Mouse (Mus musculus) T-helper 1 cell (primary cell): Measurements from ENCODE around the gene Frmd6.

Experiments used
- in situ Hi-C: fragments of 300-600 bp; cut with MboI, MseI; formaldehyde crosslinking; loops from one replicate; pipeline ENCODE4 v1.15.1; 2025; ENCODE audit warnings: high pct_unique_total_duplicates

Gene Frmd6

DNA sequence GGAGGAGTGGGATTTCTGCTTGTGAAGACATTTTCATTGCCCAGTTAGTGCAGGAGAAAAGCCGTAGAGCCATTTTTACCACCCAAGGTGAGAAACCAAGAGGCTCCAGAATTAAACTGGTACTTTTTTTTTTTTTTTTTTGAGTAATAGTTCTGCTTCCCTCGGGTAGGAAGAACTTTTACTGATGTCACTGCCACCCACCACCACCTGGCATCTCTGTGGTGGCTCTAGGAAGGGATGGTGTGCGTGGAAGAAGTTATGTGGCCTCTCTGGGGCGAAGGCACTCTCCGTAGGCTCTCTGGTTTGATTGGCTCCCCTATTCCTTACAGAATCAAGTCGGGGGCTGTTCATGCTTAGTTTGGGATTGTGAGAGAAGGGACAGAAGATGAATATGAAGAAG lies 17.3 kb upstream of the Frmd6 start:
- in situ Hi-C loops = loop anchor here (5.0 kb wide), 1 partner anchor 96 kb away; no protein-coding TSS in a partner anchor

DNA sequence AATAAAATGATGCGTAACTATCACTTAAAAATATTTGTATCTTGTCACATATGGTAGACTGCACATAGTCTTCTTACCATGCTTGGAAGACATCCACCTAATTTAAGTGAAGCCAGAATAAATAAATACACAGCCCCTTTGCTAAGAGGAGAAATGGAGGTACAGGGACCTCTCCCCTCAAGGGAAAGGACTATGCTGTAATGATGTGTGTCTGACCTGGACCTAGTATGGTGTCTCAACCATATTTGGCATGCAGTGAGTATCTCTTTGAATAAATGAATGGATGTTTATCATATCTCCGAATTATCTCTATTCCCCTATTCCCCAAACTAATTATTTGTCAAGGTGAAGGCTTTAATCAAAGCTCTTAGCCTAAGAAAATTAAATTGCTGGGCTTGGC lies 15.4 kb upstream of the Frmd6 start:
- in situ Hi-C loops = loop anchor here (5.0 kb wide), 1 partner anchor 98 kb away; no protein-coding TSS in a partner anchor

DNA sequence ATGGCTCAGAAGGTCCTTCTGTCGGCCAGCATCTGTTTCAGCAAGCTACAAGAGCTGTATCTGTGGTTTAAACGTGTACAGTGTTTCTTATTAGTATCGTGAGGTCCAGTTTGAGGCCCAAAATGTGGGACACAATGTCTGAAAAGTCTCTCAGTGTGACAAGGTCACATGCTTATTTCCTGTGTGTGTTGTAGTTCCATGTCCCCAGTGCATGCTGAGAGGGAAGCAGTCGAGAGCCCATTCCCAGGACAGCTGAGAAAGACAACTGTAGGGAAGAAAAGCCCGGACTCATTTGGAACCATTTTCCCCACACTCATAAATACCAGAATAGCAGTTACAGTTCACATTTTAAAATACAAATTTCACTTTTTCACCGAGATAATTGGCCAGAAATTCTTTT lies 13.5 kb upstream of the Frmd6 start:
- in situ Hi-C loops = no loop called here

DNA sequence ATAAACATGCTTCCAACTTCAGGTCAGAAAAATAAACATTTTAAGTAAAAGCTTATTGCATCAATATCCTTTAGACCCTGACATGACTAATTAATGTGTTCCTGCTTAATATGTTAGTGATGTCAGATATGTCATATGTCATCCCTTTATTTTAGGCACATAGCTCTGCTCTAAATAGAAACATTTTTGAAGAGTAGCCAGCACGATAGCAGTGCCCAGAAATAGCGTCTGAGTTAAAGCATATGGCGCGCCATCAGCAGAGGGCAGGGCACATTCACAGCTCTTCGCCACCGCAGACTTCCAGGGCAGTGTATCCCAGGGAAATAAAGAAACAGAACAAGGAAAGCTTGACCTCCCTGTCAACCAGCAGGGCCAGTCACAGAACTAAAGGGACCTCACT lies 13.1 kb upstream of the Frmd6 start:
- in situ Hi-C loops = no loop called here

DNA sequence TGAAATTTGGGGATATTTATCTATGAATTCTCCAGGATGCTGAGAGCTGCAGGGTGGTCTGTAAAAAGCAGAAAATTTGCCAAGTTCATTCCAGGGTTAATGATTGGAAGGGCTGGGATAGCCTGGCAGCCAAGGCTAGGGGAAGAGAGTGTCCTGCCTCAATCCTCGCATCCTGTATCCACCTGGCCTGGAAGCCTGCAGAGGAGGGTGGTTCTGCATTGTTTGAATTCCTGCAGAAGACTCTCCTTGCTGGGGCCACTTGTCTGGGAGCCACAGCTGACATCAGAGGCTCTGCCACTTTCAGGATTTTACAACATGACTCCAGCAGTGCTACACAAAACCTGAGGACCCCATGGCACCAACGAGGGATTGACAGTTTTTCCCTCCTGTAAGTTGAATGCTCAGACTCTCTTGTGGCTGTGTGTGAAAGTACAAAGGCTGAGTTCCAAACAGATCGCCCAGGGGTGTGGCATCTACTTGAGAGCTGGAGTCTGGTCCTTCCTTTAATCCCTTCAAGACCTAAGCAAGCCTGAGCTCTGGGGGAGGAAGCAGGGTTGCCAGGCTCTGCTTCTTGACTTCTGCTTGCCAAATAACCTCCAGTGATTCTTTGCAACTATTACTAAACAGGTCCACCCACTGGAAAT lies 12.4 kb upstream of the Frmd6 start:
- in situ Hi-C loops = no loop called here

DNA sequence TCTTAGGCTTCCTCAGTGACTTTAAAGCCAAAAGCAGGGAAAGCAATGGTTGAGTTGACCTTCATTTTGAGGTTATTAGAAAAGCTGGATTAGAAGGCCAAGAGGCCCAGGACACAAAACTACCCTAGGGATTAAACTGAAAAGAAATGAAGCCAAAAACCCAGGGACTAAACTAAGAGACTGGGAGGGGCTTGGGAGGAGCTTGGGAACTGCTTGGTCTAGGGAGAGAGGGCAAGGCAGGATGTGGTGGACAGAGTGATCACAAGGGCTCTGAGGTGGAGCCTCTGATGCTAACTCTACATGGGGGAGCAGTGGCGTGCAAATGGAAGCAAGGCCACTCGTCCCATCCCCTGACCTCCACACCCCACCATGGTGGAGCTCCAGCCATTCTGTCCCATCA lies 8.6 kb upstream of the Frmd6 start:
- in situ Hi-C loops = no loop called here

DNA sequence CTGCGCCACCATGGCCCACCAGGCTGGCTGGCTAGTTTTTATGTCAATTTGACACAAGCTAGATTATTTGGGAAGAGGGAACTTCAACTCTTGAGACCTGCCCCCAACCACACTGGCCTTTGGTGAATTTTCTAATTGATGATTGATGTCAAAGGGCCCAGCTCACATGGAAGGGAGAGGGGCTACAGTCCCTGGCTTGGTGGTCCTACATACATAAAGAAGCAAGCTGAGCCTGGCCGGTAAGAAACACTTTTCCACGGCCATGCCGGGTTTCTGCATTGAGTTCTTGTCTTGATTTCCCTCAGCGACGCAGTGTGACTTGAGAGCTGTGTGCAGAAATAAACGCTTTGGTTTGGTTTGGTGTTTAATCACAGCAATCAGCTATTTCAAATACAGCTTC lies 1.3 kb upstream of the Frmd6 start:
- in situ Hi-C loops = no loop called here

DNA sequence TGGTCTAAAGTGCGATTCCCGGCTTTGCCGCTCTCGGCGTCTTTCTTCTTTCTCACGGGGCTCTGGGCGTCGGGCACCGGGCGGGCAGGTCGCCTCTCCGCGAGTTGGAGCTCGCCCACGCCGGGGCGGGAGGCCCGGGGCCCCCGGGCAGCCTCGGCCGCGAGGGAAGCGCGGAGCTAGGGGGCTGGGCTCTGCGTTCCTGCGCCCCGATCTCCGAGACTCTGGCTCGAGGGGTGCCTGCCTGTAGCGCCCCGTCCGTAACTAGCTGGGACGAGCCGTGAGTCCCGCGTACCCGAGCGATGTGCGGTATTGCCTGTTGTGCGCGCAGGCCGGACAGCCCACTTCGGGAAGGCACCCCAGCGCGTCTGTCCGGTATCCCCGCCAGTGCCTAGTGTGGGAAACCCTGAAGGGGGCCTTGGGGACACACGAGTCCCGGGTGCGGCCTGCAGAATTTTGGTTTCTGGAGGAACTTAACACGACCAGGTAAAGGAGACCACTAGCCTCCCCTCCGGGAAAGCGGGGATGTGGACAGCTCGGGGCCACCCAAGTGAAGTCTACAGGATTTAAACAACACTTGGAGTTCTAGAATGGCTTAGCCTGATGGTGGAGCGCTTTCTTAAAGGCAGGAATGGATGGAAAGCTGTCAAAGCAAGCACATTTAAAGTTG lies 470 bp downstream of the Frmd6 start:
- in situ Hi-C loops = no loop called here

DNA sequence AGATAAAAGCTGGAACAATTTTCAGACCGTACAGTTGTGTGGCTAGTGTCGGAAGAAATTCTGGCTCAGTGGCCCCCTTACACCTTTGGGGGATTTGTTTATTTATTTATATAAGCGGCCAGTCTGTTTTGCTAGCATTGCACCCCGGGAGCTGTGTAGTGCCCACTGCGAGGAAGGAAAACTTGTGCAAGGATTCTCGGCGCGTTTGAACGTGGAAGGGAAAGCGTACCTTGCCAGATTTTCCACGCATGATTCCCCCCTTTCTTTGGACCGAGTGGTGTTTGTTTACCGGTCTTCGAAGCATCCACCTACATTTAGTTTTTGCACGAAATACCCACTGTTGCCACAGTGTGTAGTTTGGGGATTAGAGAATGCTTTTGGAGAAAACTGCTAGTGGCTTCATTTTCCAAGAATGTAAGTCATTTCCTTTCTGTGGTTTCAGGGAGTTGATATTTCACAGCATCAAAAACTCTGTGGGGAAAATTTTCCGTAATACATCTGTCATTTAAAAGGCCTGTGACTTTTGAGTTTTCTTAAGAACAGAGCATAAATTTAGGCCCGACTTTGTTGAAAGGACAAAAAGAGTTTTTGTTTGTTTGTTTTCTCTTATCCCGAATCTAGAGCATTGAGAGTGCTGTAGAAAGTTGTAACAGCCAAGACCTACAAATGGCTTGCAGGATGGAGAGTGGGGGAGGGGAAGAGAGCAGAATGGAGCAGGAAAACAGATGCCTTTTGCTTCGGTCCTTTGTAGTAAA lies 1.2 kb downstream of the Frmd6 start:
- in situ Hi-C loops = no loop called here

DNA sequence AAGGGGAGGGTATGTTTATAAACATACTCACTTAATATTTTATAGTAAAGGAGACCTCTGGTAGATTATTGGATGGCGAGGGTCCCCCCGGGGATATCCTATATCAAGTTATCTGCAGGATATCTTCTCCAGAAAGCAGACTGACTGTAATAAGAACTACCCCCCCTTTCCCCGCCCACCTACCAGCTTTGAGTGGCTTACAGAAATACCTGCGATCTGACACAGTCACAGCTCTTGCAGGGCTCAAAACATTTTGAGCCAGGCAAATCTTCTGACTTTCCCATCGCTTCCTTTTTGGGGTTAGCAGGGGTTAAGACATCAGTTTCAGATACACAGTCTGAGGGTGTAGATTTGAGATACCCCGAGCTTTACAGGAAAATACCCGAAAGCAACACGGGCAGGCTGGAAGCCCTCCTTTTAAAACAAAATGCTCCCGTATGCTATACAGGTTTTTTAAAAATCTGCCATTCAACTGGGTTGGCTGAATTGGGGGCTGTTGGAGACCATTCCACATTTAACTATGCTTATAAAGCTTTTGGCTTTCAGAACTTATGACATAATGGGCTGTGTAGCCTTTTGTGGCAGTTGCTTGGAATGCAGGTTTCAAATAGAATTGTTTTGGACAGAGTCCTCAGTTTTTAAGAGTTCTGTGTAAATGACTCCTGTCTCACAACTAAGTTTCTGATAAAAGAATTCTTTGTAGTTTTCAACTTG lies 2.0 kb downstream of the Frmd6 start:
- in situ Hi-C loops = no loop called here

DNA sequence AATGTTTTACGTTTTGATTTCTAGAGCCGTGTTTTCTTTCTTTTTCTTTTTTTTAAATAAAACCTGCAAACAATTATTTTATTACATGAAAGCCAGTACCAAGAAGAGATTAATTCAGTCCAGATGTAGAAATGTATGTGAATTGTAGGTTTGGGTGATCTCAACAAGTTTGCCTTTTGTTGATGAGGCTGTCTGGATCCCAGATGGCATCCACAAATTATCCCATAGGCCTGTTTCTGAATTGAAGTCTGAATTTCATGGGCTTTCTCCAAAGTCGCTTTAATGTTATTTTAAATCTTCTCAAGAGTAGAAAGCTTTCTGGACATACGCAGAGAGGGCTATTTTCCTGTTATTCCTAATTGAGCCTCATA lies 2.6 kb downstream of the Frmd6 start:
- in situ Hi-C loops = no loop called here

DNA sequence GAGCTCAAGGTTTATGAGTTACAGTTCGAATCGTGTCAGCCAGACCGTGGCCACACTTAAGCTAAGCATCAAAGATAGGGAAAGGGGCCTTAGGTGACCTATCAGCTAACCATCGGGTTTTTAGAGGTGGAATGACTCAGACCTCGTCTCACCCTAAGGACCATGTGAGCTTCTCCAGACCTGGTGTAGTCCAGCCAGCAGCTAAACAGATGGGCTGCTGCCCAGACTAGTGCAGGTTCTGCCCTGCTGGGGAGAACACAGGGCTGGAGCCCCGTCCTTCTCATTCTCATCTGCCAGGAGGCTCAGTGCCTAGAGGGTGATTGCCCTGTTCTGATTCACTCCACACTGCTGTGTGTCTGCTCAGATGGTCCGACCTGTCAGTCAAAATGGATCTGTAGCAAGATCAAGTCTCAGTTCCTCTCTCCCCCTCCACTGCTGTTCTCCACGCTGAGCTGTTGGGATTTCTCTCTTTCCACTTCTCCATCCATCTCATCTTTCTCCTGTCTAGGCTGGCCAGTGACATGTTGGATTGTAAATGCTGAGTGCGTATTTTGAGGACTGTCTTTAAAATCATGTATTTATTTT lies 5.8 kb downstream of the Frmd6 start:
- in situ Hi-C loops = no loop called here

DNA sequence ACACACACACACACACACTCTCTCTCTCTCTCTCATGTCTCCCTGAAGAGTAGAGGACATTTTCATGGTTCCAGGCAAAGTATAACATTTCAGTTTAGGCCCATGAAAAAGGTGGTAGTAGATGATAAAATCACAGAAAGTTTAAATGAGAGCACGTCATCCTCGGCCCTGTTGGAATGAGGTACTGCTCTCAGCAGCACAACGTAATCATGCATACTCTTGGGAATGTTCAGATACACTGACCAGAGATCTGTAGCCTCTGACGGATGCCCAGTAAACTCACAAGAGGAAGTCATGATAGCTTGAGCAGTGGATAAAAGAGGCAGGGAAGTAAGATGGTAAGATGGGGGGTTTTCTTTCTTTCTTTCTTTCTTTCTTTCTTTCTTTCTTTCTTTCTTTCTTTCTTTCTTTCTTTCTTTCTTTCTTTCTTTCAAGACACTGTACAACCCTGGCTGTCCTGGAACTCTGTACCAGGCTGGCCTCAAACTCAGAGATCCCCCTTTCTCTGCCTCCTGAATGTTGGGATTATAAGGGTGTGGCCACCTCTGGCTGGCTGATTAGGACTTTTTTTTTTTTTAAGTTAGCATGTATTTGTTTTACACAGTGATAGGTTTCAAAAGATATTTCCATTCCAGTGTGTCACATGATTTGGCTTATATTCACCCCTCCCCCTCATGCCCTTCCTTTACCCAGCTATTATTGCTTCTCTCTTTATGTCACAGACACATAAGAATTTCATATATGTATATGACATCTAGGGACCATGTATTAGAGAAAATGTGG lies 7.1 kb downstream of the Frmd6 start:
- in situ Hi-C loops = no loop called here

DNA sequence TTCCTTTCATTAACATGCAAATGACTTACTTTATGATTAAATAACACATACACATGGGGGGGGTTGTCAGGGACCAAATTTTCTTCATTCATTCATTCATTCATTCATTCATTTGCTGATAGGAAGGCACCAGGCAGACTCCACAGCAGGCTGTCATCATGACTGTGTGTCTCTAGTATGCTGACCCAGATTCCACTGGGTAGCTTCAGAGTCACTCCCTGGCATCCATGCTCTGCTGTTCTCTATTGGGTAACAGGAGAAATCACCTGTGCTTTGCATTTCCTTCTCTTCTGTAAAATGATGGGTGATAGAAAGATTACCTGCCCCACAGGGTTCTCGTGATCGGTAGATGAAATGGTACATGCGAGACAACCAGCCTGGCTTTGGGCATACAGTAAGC lies 7.7 kb downstream of the Frmd6 start:
- in situ Hi-C loops = no loop called here

DNA sequence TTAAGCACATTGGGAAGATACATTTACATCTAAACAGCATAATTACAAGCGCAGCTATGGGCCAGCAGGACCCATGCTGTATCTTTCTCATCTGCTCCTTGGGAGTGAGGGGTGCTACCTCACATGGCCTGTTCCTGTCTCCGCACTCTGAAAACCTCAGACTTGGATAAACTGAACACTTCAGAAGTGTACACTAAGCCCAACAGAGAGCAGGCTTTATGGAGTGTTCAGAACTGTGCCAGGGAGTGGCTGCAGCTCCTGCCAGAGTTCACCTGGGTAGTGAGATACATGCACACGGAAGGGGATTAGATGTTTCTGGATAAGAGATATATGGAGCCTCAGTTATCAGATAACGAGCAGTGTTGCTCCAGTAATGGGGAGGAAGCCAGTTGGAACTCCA lies 8.7 kb downstream of the Frmd6 start:
- in situ Hi-C loops = no loop called here

DNA sequence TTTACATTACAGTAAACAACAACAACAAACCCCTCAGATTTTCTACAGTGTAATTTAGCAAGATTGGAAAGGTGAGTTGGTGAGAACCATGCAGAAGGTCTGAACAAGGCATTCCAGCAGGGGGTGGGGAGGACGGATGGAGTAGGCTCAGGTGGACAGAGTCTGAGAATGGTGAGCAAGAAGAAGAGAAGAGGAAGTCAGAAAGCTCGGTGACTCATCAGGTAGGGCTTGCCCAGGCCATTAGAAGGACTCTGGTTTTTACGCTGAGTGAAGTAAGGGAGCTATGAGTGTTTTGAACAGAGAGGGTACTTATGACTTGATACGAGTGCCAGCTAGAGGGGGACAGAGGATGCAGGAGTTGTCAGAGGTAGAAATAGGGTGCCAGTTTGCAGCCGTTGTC lies 9.7 kb downstream of the Frmd6 start:
- in situ Hi-C loops = no loop called here

DNA sequence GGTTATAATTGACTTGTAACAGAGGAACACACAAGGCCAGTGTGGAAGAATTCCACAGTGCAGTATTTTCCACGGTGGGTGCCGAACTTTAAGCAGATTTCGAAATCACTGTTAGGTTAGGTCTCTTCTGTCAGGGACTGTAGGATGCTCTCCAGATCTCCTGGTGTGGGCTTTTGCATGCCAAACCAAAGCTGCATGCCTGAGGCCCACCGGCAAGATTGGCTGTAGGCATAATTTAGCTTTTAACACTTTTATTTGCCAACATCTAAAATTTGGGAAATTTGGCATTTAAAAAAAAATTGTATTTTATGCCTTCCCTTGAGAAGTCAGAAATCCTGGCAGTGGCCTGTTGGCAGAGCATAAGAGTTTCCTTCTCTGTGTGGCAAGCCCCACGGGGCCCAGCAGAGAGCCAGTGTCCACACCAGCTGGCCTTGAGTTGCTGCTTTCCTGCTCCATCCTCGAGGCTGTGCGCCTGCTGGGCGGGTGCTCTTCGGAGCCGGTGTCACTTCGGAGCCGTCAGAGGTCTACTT lies 12.5 kb downstream of the Frmd6 start:
- in situ Hi-C loops = no loop called here

DNA sequence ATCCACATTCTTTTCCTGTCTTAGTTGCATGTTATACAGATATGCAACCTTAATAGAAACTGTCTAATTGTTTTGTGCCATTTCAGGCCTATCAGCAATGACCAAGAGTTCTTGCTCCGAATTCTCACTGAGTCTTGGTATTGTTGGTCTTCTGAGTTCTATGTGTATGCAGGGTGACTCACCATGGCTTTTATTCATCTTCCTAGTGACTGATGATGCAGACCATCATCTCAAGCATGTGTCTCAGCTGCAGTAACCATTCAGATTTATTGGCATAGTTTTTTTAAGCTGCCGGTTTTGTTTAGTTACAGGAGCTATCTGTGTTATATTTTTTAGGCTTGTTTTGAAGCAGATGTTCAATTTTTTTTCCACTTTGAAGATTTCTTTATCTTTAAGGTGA lies 20.1 kb downstream of the Frmd6 start:
- in situ Hi-C loops = no loop called here

DNA sequence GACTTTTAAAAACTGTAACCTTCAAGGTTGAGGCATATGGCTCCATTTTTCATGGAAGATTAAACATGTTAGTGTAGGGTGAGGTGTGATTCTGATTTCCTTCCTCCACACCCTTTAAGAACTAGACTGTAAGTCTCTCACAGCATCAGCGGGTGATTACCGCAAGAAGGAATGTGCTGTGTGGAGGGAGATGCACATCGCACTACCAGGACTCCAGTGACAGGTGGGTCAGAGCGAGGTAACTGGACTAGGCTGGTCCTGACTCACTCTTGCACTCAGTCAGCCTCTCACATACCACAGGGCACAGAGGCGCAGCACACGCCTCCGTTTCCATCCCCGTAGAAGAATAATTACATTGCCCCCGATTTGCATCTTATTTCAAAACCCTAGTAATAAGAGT lies 23.7 kb downstream of the Frmd6 start:
- in situ Hi-C loops = no loop called here

DNA sequence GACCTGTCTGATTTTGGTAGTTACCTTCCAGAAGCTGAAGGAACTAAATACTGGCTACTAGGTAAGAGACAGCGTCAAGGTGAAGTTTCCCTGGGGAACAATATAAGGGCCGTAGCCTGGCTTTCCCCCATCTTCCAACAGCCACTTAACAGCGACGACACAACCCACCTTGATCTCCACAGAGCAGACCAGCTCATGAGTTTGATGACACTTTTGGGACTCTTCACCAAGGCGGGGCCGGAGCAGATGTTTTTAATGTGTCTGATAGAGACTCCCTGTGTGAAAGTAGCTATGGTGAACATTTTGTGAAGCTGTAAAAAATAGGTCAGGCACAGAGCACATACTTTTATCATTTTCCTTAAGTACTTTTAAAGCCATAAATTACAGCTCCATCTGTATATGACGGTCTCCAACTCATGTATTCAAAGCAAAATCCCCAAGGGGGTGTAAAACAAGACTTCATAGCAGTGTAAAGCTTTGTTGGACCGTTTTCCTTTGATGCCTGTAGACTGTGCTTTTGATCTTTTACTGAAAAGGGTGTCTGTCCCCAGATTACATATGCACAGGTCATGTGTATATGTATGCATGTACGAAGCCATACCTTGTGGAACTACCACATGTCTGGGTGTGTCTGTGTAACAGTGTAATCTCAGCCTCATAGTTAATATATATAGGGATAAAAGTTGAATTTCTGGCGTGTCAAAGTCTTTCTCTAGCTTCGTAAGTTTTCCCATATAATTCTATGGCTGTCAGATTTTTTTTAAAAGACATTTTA lies 24.4 kb downstream of the Frmd6 start:
- in situ Hi-C loops = no loop called here
